Mouse (Mus musculus): Measurements from ENCODE around the gene Crkl. TPM values are rescaled to one million over a fixed set of nuclear protein-coding genes. Genes with fewer than 3 reads are reported as not detected.

Crkl gene
- 10 to 100 TPM; 32.1 to 35.0 TPM for total RNA-seq (2021)
- long read RNA-seq, experiment 1, full-length matches to known transcripts = 1 of 6 reads
- long read RNA-seq, experiment 1, partial matches to known transcripts = 1 of 6 reads
- long read RNA-seq, experiment 1, other reads (novel, unspliced or antisense) = 4 of 6 reads
- long read RNA-seq, experiment 2, full-length matches to known transcripts = 4 of 8 reads
- long read RNA-seq, experiment 2, partial matches to known transcripts = 0 of 8 reads
- long read RNA-seq, experiment 2, other reads (novel, unspliced or antisense) = 4 of 8 reads

DNA sequence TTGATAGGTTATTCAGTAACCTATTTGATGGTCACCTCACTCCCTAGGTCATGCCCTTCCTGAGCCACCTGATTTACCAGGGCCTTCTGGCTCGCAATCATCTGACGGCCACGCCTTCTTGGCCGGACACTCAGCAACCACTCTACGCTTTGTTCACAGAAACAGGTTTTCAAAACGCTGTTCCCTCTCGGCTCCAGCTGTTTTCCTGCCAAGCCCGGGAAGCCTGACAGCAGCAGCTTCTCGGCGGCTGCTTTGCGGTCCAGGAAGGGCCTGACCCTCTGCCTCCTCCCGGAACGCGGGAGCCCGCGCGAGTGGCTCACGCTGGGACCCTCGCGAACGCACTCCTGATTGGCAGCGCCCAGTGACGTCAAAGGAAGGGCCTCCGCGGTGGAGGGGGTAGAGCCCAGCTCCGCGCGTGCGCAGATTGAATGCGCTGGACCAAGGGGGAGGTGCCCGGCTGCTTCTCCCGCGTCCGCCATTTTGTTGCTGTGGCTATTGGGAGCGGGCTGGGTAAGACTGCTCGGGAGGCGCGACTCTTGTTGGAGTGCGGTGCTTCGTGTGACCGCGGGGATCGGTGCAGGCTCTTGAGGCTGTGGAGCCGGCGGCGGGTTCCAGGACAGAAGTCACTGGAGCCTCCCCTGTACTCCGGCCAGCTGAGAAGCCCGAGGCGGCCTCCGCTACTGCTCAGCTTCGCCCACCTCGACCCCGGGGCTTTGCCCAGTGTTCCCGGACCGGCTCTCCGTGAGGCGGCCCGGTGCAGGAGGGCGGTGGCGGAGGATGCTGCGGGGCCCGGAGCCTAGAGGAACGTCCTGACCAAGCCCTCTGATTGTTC, at the start of gene Crkl:
Crkl (plus strand) TSS at position 447 of the 832 bp plus-strand sequence.
- DNase-seq (ENCODE audit: low spot score in 2 of 2) = peak; percentile 94 to 97

DNA sequence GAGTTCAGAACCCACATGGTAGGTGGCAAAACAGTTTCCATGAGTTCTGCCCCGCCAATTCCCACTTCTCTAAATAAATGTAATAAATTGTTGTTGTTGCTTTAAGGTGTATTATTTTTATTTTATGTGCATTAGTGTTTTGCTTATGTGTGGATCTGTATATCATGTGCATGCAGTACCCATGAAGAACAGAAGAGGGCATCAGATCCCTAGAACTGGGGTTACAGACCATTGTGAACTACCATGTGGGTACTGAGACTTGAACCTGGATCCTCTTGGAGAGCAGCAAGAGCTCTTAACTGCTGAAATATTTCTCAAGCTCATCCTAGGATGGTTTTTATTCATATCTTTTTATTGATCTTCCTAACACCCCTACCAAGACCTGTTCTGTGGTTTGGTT, 48.9 kb upstream of the Crkl start:
- DNase-seq (ENCODE audit: low spot score in 2 of 2) = no peak

DNA sequence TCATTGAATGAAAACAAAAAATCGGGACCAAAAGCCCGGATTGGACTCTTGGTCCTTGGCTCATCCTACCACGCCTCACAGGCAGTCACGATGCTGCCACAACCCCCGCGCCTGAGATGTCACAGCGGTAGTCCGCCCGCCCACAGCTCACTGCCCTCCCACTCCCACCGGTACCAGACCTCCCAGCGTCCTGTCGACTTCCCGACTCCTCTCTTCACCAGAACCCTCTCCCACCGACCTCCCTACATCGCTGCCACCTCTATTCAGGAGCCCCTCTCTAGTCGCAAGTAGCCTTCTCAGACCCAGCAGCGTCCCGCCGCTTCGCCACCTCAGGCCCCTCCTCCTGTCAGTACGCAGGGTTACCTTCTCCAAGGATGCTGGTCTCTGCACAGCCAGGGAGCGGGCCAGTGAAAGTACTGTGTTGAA, 46.5 kb upstream of the Crkl start:
- peak; percentile 31 to 45 for DNase-seq (ENCODE audit: low spot score in 2 of 2)

DNA sequence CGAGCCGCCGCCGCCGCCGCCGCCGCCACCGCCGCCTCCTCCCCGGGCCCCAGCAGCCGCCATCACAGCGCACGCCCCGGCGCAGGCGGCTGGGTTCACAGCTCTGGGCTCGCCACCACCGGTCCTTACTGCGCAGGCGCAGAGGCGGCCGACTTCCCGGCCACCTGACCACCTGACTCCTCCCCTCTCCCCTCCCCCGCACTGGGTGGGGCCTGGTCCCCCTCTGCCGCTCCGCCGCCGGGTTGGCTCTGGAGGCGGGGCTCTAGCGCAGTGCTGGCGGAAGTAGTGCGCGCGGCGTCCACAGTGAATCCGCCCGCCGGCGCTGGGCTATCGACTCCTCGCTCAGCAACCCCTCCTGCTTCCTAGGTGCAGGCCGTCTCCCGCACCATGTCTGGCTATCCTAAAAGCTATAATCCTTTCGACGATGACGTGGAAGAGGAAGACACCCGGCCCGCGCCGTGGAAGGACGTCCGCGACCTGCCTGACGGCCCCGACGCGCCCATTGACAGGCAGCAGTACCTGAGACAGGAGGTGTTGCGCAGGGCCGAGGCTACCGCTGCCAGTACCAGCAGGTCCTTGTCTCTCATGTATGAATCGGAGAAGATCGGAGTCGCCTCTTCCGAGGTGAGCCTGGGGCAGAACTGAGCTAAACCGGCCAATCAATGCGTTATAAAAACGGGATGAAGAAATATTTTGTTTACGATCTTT, 45.9 kb upstream of the Crkl start, which contains the start of the genes Snap29 and Pi4ka:
Snap29 (plus strand) TSS at position 251 of the 708 bp plus-strand sequence.
Pi4ka (minus strand) TSS at position 579 of the 708 bp plus-strand sequence.
- DNase-seq (ENCODE audit: low spot score in 2 of 2) = peak; percentile 99 to 100

DNA sequence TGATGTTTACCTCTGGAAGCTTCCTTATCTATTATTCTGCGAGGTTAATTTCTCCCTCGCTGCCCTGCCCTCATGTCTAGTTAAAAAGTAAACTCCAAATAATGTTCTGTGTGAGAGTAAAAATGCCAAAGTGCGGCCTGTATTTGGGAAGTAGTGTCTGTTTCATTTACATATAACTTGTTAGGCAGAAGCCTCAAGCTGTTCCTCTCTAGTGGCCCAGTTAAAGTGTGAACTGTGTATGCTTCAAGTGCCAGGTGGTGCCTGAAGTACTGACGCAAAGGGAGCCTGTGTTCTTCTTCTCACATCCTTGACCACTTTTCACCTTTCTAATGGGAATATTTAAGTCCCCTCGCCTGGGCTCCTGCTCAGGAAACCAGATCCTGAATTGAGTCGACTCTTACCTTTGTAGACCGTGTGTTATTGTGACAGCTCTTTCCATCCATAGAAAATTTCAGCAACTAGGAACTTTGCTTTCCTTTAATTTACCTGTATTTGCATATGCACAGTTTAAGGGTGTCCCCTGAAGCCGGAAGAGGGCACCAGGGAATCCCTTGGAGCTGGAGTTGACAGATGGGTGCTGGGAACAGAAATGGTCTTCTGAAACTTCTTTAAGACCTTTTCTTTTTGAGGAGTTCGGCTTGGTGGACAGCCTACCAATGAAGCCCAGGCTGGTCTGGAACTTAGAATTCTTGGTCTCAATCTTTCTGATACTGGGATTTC, 45.1 kb upstream of the Crkl start:
- DNase-seq (ENCODE audit: low spot score in 2 of 2) = no peak

DNA sequence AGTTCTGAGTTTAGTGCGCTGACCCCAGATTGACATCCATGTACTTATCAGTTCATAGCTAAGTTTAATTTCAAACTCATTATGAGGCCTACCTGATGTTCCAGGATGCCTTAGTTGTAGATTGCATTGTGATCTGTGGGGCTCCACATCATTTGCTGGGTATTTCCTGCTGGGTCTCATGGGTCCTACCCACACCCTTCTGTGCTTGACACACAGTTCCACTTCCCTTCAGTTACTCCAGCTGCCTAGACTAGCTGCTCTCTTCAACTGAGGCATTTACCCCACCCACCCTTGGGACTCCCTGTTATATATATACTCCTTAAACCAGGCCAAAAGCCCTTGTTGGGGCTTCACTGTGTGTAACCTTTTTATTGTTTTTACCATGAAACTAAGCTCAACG, 42.7 kb upstream of the Crkl start:
- DNase-seq (ENCODE audit: low spot score in 2 of 2) = no peak

DNA sequence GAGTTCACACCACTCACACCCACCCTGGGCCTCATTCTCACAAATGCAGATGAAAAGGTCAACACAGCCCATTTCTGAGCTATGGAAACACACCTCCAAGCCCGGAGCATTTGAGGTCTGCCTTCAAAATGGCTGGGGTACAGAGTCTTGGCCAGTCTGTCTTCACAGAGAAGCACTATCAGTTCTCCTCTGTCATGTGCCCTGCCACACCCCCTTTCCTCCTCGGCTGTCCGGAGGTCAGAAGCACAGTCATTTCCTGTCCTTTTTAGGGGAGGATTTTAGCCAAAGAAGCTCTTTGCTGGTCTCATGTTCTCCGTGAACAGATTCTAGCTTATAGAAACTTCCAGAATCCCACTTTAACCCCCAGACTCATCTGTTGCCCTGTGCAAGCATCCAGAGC, 41.6 kb upstream of the Crkl start:
- DNase-seq (ENCODE audit: low spot score in 2 of 2) = no peak

DNA sequence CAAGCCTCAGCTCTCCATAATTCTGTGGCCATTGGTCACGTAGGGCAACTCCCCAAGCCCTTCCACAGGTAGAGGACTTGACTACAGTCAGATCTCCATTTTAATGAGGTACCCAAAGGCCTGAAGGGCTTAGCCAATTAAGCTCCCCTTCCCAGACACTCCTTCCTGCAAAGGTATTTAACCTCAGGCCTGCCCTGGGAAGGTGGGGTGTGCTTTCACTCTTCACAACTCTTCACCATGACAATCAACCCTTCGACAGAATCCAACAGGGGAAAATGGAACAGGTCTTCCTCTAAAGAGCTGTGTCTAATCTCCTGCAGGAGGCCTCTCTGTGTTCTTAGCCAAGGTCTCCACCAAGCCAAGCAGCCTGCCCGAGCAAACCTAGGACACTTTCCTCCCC, 28.8 kb upstream of the Crkl start:
- DNase-seq (ENCODE audit: low spot score in 2 of 2) = no peak

DNA sequence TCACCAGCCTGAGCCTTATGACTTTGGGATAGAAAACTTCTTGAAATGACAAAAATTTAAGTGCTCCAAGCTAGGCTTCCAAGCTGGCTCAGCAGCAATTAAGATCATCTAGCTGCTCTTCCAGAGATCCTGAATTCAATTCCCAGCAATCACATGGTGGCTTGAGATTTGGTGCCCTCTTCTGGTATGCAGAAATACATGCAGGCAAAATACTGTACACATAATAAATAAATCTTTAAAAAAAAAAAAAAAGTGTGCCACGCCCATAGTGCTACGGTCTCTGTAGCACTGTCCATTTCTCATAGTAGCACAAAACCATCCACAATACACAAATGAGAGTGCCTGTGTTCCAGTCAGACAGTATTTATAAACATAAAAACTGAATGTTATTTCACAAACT, 19.2 kb upstream of the Crkl start:
- no peak for DNase-seq (ENCODE audit: low spot score in 2 of 2)

DNA sequence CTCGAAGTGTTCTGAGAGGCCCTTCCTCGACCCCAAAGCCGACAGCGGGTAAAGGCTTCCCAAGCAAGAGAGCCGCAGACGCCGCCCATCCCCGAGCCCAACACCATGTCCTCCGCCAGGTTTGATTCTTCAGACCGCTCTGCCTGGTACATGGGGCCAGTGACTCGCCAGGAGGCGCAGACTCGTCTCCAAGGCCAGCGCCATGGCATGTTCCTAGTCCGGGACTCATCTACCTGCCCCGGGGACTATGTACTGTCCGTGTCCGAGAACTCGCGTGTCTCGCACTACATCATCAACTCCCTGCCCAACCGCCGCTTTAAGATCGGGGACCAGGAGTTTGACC, 557 bp downstream of the Crkl start:
- peak in 1 of 2 experiments; percentile 13 for DNase-seq (ENCODE audit: low spot score in 2 of 2)

DNA sequence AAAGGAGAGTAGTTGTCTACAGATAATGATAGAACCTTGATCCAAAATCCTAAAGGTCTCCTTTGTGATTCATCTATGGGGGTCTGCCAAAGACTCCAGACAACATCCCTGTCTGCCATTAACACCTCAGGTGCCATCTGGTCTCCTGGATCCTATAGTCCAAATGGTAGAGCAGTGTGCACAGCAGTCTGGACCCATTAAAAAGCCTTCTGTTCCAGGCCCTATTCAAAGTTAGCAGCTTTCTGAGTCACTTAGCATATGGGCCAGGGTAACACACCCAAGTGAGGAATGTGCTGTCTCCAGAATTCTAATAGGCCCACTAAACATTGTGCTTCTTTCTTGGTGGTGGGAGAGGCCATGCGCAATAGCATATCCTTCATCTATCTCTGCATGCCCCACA, 5.1 kb downstream of the Crkl start:
- no peak for DNase-seq (ENCODE audit: low spot score in 2 of 2)

DNA sequence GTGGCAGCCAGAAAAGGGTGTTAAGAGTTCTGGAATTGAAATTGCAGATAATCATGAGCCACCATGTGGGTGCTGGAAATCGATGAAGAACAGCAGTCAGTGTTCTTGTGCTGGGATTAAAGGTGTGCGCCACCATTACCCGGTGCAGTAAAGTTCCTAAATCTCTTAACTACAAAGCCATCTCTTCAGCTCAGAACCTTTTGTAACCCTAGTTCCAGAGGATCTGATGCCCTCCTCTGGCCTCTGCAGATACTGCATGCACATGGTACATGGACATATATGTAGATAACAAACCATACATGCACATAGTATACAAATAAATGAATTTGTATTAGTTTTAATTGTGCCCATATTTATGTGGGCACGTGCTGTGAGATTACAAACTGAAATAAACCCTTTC, 8.5 kb downstream of the Crkl start:
- no peak for DNase-seq (ENCODE audit: low spot score in 2 of 2)

DNA sequence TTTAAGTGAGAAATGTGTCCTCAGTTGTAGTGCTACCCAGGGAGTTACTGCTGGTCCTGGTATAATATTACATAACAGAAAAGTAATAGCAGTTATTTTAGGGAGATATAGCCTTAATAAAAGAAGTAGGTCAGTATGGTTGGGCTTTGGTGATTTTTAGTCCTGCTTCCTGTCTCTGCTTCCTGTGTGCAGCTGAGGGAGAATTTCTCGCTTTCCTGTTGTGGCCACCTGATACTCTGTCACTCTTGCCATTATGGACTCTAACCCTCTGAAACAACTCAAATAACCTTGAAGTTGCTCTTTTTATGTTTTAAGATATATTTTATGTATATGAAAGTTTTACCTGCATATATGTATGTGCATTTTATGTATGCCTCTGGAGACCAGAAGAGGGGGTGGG, 9.8 kb downstream of the Crkl start:
- no peak for DNase-seq (ENCODE audit: low spot score in 2 of 2)

DNA sequence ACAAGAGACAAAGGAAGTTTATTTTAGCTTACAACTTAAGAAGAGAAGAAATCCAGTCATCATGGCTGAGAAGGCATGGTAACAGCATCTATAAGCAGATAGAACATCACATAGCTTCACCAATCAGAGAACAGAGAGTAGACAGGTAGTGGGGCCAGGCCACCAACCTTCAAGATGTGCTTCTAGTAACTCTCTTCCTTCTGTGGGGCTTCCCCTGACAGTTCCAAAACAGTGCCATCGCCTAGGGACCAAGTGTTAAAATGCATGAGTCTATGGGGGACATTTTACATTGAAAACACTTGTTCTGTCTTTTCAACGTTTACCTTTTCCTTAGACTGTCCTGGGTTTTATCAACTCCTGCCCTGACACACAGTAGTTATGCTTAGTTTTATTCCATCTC, 11.4 kb downstream of the Crkl start:
- DNase-seq (ENCODE audit: low spot score in 2 of 2) = no peak

DNA sequence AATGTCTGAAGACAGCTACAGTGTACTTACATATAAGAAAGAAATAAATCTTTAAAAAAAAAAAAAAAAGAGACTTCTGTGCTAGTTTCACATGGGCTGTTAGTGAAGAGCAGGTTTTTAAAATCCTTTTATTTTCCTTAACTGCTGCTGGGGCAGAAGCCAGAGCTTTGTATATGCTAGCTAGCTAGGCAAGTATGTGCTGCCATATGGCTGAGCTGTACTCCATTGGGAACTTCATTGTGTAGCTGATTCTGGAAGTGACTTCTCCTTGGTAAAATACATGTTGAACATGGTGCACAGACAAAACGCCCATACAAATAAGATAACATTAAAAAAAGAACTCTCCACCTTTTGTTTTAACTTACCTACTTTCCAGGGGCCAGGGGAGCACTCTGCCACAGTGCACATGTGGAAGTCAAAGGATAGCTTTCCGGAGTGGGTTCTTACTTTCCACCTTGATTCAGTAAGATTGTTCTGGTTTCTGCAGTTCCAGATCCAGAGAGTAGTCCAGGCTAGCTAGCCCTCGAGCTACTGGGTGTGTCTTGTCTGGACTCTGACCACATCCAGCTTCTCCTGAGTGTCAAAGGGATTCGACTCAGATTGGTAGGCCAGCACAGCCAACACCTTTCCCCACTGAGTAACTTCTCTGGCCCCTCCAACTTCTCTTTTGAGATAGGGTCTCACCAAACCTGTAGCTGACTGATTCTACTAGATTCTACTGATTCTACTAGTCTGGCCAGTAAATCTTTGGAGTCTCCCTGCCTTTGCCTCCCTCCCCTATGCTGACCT, 15.3 kb downstream of the Crkl start:
- no peak for DNase-seq (ENCODE audit: low spot score in 2 of 2)

DNA sequence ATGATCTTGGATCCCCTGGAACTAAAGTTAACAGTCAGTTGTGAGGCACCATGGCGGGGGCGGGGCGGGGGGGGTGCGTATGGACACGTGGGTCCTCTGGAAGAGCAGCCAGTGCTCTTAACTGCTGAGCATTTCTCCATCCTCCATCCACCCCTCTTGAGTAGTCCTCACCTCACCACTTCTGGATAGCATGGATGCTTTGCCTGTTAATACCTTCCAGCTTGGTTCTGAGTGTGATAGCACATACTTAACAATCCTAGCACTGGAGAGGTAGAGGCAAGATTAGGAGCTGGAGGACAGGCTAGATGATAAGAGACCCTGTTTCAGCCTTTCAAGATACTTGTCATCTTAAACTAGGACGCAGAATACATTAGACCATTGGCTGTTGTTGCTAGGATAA, 20.7 kb downstream of the Crkl start:
- no peak for DNase-seq (ENCODE audit: low spot score in 2 of 2)

DNA sequence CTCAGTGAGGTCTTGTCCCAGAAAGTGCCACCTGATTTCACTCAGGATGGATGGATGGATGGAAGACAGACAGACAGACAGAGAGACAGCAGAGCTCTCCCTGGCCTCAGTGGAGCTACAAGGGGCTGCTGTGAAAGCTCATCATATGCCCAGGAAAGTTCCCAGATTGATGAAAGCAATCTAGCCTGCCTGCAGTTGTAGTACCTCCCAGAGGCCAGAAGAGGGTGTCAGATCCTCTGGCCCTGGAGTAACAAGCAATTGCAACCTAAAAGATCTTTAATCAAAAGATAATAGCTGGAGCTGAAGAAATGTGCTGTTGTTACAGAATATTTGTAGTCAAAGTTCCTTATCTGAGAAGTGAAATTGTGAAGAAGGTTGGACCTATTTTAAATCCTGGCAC, 22.3 kb downstream of the Crkl start:
- no peak for DNase-seq (ENCODE audit: low spot score in 2 of 2)

DNA sequence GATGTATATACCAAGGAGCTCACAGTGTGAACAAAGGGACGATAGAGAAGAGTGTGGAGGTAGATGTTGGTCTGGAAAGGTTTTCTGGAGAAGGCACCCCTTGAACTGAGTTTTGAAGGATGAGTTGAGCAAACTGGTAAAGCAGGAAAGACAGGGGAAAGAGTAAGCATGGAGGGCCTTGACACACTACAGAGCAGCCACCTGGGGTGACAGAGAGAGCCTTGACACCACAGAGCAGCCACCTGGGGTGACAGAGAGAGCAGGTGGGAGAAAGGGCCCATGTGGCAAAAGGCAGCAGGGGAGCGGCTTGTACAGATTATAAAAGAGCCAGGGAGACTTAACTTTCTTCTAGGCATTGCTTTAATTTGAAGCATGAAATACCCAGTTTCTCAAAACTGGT, 23.0 kb downstream of the Crkl start:
- DNase-seq (ENCODE audit: low spot score in 2 of 2) = no peak

DNA sequence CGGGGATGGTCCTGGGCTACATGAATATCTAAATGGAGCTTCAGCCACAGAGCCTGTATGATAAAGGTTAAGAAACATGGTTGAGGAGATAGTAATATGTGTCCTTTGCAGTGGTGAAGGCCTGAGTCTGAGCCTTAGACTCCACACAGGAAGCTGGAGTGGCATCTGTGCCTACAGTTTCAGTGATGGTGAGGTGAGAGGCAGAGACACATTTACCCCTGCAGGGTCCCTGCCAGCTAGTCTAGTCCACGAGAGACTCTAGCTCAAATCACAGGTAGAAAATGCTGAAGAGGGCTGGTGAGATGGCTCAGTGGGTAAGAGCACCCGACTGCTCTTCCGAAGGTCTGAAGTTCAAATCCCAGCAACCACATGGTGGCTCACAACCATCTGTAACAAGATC, 23.5 kb downstream of the Crkl start:
- DNase-seq (ENCODE audit: low spot score in 2 of 2) = no peak

DNA sequence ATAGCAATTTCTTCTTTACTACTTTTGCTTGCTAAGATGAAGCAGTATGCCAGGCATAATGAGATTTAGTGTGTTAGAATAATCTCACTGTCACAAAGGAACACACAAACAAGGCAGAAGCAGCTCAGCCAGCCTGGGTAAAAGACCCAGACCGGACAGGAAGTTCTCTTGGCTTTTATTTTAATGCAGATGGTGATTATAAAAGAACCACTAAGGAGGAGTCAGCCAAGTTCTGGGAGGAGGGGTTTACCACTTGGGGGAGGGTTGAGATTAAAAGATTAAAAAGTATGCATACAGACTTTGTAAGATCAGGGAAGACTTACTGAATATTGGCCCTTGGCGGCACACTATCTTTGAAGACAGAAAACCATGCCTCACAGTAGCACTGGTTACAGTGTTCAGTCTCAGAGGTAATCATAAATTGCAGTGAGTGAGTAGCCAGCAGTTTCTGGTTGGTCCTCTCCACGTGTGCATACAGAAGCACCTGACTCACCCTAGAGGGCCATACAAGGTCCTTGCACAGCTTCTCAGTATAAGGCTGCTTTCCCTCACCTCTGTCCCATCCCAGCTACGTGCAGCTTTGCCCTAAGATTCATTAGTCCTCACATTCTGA, 26.6 kb downstream of the Crkl start:
- no peak for DNase-seq (ENCODE audit: low spot score in 2 of 2)
